Mouse (Mus musculus) layer of hippocampus, adult 9-11 months (tissue): ENCODE results near the gene Trank1.
A peak's percentile ranks its signal among the peaks of the same experiment; 100 is the strongest.

Source experiments
- DNase-seq: peaks from one replicate; pipeline ENCODE4 v3.0.0; 2022

Gene Trank1

DNA sequence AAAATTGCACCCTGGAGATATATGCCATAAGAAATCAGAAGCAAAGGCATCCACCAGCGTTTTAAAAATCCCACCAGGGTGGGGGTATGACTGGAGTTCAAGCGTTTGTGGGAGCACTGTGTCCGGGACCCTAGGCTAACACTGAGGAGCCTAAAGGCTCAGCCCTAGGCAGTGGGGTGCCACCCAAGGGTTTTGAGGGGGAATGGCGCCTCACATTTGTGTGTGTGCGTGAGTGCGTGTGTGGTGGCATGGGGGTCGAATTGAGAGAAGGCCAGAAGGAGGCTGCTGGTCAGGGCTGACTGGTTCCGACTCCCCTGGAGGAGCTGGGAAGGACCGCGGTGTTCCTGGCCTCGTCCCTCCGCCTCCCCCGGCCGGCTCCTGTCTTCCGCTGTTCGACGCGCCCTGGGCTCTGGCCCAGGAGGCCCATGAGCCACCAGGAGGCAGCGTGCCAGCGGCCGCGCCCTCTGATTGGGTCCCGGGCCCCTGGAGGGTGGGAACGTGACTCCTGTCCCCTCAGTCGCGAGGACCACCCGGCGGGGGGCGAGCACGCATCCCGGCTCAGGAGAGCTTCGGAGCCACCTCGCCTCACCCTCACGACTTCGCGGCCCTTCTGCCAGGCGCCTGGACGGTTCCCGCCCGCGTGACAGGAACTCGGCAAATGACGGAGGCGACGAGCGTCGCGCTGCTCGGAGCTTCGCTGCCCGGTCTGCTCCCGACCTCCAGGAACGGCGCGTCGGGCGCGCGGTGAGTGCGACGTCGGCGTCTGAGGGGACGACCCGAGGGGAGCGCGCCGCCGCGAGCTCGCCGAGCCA is at the start of gene Trank1:
Gene Trank1, plus strand, starts transcription at position 709 of the 812 bp plus-strand sequence.
- peak; percentile 38 for DNase-seq

DNA sequence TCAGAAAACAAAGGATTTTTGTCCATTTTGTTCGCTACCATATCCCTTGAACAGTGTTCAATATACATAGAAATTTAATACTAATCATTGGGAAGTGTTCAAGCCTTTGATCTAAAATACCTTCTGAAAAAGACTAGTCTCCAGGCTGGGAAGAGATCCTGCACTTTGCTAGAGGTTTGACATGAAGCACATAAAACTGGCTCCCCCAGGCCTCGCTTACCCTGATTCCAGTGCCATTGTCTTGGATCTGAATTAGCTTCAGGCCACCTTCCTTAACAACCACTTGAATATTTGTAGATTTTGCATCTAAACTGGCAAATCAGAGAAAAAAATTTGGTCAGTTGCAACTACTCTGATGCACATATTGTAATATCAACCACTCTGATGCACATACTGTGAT is 43.5 kb upstream of the Trank1 start:
- DNase-seq, result no peak

DNA sequence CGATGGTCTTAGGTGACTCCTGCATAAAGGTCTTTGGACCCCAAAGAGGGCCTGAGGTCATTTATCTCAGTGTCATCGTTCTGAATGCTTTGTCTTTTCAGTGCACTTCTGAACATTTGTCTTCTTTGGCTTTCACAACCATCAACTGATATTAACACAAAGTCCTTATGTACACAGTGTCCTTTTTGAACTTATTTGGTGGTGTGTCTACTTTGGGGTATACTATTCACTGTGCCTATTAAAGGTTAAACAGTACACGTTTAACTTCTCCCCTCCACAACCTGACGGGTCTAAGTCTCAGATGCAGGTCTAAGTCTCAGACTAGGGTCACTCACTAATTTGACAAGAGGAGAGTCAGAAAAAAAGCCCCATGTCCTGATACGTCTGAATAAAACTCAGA is 40.9 kb upstream of the Trank1 start:
- no peak for DNase-seq

DNA sequence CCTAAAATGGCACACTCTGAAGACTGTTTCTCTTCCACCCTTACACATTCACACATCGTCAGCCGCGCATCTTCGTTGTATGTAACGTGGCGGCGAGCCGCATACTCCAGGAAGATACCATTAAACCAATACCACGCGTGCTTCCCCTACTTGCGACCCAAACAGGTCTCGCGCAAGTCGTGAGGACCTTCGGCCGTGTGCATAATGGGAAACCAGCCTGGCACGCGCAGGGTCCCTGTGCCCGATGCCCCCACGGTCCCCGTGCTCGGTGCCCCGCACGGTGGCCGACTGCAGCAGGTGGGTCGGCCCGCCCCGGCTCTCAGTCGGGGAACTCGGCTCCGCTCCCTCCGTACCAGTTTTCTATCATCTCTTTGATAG is 40.5 kb upstream of the Trank1 start:
- DNase-seq, result no peak

DNA sequence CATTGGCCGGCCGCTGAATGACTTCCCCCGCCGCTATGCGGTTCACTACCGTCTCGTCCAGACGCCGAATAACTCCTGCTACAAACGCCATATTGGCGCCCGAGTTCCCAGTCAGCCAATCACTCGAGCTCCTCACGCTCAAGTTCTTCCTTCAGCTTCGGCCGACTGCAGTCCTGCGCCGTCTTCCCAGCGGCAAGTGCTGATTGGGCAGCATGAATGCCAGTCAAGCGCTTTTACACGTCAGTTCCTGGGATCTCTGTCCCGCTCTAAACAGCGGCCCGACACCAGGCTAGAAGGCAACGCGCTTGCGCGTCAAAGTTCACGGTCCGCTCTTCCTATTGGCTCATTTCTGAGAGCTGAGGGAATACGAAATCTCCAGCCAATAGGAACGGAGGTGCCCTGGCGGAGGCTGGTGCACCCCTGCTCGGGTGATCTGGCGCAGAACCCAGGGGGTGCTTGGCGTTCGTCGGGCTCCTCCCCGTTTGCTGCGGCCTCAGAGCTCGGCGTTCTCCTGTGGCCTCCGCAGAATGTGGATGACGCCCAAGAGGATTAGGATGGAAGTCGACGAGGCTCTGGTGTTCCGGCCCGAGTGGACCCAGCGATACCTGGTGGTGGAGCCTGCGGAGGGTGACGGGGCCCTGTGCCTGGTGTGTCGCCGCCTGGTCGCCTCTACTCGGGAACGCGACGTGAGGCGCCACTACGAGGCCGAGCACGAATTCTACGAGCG is 39.9 kb upstream of the Trank1 start, which contains the start of the genes Mlh1 and Epm2aip1:
Gene Mlh1, minus strand, starts transcription at position 358 of the 727 bp plus-strand sequence.
Gene Epm2aip1, plus strand, starts transcription at position 496 of the 727 bp plus-strand sequence.
- peak; percentile 99 for DNase-seq

DNA sequence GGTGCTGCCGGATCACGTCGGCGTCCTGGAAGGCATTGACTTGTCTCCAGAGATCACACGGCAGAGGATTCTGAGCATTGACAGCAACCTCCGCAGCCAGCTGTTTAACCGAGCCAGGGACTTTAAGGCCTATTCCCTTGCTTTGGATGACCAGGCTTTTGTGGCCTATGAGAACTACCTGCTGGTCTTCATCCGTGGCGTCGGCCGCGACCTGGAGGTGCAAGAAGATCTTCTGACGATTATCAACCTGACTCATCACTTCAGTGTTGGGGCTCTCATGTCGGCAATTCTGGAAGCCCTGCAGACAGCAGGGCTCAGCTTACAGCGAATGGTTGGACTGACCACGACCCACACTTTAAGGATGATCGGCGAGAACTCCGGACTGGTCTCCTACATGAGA is 39.2 kb upstream of the Trank1 start:
- peak; percentile 24 for DNase-seq

DNA sequence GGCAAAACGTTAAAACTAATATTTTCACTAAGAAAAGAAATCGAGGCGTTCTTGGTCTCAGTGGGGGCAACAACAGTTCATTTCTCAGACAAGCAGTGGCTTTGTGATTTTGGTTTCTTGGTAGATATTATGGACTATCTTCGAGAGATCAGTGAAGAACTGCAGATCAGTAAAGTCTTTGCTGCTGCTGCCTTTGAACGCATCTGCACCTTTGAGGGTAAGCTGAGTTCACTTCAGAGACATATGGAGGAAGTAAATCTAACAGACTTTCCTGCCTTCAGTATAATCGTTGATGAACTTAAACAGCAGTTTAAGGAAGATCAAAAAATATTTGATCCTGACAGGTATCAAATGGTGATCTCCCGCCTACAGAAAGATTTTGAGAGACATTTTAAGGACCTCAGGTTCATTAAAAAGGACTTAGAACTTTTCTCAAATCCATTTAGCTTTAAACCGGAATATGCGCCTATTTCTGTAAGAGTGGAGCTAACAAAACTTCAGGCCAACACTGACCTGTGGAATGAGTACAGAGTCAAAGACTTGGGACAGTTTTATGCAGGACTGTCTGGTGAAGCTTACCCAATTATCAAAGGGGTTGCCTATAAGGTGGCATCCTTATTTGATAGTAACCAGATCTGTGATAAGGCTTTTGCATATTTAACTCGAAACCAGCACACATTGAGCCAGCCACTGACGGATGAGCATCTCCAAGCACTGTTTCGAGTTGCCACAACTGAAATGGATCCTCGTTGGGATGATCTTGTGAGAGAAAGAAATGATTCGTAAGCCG is 38.3 kb upstream of the Trank1 start:
- DNase-seq, result no peak

DNA sequence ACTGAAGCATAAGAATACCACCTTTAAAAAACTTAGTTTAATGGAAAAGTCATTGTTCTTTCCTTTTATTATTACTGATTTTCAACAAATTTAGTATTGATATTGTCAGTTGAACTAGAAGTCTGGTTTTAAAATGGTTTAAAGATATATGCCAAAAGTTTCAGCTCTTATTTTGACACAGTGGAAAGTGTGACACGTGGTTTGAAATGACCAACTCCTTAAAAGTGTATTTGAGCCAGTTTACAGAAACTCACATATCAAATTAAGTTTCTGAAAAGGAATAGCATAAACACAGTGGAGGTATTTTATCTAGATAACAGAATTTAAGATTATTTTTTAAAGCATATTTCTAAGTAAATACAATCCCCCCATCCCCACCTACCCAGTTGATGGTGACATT is 37.6 kb upstream of the Trank1 start:
- DNase-seq, result no peak

DNA sequence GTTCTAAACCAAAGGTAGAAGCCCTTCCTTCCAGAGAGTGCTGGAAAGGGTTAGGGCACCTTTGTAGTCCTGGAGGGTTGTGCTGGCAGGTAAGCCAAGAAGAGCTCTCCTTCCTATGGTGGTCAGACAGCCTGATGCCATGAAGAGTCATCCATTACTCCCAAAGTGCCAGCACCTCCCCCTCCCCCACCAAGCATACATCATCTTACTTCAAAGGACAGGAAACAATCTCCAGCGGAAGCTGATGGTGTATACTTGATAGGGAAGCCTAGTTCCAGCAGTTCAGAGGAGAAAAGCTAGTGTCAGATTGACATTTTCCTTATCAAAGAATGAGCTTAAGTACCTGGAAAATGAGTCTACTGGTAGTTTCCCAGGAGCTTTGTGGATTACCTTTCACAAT is 36.4 kb upstream of the Trank1 start:
- no peak for DNase-seq

DNA sequence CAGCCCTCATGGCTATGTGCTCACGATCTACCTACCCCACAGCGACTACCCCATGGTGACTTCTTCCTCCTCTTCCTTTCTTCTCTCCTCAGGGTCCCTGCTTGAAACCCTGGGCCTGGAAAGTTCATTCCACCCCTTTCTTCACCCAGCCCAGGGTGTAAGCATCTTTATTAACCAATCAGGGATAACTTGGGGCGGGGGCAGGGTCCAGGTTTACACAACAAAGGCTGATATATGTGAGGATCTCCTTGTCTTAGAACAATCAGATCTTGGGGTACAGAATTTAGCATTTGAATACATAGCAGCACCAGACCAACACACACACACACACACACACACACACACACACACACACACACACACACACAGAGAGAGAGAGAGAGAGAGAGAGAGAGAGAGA is 26.5 kb upstream of the Trank1 start:
- no peak for DNase-seq

DNA sequence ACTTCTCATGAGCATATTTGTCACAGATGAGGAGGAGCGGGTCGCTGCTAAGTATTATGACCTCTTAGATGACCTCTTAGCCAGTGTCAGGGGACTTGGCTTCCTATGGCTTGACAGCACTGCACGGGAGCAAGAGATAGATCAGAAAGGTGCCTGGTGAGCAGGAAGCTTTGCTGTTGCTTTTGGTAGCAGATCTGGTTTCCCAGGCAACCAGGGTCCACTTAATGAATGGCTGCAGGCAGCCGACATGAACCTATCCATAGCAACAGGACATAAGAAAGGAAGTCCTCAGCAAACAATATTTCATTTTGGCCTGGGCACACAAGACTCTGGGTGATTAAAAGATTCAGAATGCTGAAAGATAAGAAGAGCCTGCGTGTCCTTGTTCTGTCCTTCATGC is 25.9 kb upstream of the Trank1 start:
- DNase-seq, result peak; percentile 20

DNA sequence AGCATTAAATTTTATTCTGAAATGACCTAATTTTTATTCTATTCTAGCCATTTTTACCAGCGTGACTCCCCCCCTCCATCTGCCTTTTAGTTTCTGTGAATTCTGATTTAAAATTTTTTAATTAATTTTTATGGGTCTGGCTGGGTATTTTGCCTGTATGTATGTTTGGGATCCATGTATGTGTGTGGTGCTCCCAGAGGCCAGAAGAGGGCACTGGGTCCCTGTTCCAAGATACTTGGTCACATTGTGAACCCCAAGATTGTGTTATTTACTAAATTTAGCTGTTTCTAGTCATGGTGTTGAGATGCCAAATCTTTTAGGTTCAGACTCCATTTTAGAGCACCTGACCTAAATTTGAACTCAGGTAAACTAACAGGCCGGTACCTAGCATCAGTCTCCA is 25.1 kb upstream of the Trank1 start:
- no peak for DNase-seq

DNA sequence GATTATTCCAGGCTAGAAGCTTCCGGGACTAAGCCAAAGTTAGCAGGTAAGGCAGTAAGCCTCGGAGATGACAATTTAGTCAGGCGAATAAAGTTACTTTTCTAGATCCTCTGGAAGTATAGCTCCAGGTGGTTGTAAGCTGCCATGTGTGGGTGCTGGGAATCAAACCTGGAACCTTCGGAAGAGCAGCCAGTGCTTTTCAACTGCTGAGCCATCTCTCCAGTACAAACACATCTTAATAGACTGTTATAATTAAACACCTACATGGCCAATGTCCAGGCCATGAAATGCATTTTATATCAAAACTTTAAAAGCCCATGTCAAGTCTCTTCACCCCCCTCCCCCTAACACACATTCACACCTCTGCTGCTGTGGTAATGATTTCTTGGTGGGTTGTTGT is 23.6 kb upstream of the Trank1 start:
- DNase-seq, result no peak

DNA sequence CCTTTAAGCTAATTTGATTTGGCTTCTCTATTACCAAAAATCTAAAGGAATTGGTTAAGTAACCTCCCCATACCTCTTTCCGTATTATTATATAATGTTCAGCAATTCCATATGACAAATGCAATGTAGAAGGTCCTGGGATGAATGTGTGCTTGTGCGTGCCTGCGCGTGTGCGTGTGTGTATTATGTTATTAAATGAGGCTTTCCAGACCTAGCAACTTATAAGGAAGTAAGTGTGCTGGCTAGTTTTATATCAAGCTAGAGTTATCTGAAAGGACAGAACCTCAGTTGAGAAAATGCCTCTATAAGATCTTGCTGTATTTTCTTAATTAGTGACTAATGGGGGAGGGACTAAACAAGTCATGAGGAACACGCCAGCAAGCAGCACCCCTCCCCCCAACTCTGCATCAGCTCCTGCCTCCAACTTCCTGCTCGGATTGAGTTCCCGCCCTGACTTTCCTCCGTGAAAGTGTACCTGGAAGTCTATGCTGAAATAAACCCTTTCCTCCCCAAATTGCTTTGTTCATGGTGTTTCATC is 22.2 kb upstream of the Trank1 start:
- no peak for DNase-seq

DNA sequence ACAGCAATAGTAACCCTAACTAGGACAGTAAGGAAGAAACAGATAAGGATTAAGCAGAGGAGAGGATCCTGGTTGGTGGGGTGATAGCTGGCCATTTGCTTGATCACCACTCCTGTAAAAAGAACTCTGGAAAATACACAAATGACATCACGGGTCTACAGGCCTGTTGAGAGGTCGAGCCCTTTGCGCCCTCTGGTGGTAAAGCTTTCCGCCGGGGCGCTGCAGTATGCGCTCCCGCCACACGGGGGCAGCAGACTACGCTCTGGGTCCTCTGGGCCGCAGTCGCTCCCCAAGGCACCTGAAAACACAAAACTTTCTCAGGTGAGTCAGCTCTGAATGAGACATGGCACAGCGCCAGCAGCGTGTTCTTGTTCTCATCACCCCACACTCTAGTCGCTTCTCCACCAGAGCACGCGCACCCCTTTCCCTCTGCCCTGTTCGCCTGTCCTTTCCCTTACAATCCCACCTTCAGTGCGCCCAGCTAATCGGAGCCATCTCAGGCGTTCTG is 21.7 kb upstream of the Trank1 start:
- DNase-seq, result peak; percentile 88

DNA sequence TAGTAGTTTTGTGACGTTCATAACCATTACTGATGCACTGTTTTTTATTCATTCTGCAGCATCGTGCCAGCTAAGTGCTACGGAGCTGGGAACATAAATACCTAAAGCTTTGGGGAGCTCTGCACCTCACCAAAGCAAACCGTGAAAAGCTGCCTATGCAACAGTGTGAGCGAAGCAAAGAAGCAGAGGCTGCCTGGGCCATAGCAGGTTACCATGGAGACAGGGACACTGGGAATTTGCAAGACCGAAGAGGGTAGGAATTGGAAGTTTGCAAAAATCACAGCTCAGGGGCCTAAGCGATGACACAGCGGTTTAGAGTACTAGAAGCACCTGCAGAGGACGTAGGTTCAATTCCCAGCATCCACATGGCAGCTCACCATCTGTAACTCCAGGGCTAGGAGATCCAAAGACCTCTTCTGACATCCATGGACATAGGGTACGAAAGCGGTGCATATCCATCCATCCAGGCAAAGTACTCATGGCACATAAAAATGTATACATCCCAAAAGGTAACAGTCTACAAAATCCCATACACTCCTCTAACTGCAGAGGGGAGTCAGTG is 20.9 kb upstream of the Trank1 start:
- DNase-seq, result no peak

DNA sequence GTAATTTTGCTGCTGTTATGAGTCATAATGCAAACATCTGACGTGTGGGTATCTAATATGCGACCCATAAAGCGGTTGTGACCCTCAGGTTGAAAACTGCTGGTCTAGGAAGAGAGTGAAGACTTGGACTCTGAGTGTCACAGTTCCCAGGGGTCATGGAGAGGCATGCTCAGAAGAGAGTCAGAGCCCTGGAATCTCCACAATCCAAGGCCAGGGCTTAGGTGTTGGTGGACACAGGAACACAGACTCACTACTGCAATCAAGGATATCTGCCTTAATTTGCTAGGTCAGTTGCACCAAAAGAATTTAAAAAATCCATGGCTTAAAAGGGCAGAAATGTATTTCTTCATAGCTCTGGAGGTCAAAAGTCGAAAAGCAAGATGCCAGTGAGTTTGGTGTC is 18.3 kb upstream of the Trank1 start:
- DNase-seq, result no peak

DNA sequence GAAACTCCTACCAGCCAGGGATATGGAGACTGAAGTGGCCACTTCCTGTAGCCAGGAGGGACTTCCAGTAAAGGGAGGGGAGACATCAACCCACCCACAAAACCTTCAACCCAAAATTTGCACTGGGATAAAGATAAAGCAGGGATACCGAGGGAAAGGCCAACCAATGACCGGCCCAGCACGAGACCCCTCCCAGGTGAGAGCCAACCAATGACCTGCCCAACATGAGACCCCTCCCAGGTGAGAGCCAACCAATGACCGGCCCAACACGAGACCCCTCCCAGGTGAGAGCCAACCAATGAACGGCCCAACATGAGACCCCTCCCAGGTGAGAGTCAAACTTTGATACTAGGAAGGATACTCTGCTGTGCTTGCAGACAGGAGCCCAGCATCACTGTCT is 16.6 kb upstream of the Trank1 start:
- DNase-seq, result no peak

DNA sequence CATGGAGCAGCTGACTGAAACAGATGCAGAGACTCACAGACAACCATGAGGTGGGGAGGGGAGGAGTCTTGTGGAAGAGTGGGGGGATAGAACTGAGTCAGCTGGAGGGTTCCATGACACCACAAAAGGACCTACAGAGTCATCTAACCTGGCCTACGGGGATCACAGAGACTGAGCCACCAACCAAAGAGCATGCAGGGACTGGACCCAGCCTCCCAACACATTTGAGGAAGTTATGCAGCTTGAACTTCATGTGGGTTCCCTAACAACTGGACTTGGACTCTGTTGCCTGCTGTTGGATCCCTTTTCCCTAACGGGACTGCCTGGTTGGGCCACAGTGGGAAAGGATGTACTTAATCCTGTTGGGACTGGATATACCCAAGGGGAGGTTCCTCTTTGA is 16.2 kb upstream of the Trank1 start:
- DNase-seq, result no peak

DNA sequence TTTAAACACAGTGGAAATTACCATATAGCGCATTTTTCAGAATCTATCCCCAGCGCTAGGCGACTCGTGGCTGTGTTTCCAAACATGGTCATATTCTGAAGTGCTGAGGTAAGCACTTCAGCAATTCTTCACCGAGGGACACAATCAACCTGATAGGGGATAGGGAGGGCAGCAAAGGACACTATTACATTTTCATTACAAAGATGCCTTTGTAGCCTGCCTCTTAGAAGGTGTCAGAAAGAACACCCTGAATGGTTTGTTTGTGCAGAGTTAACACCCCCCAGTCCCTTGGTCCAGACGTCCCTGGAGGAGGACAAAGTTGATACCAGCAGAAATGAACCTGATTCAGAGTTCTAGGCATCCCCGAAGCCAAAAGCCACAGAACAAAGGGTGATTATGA is 15.1 kb upstream of the Trank1 start:
- no peak for DNase-seq

DNA sequence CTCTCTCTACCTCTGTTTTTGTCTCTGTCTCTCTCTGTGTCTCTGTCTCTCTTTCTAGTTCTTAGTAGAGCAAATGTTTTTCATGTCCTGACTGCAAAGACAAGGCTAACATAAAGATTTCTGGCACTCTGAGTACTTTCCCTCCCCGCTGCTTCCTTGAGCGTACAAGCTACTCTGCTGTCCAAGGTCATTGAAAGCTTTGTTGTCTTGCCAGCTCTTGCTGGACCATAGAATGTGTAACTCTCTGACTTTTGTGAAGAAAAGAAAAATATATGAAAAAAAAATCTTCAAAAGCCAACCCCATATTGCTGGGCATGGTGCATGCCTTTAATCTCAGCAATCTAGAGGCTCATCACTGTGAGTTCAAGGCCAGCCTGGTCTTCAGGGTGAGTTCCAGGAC is 12.9 kb upstream of the Trank1 start:
- DNase-seq, result no peak

DNA sequence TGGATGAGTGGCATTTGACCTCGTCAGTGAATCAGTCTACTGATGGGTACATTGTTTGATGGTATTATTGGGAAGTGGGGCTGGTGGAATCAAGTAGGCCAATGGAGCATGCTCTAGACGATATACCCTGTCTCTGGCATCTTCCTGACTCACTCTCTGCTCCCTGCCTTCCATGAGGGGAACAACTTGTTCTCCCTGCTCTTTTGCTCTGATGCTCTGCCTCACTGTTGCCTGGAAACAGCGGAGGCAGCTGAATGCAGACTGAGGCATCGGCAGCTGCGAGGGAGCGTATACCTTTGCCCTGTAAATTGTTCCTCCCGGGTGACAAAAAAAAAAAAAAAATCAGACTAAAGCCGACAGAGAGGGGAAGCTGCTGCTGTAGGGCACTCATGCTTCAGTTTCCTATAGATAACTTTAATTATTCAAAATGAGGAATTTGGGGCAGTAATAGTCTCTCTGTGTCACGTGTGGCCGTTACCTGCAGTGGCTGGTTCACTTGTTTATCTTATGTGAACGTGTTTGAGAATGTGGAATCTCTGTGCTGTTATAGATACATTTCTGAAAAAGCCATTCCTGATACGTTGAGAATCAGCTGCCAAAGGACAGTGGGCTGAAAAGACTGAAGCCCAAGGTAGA is 9.2 kb upstream of the Trank1 start:
- peak; percentile 66 for DNase-seq
